Mouse (Mus musculus) ovary, postnatal 36 days (tissue): ENCODE results near the gene Trim12a.
A peak's percentile ranks its signal among the peaks of the same experiment; 100 is the strongest.
"Not testable (repeated sequence)": the region's sequence is repeated elsewhere in the genome, so short reads cannot be mapped to it uniquely, and the experiment has no call there.

Experiments used
- DNase-seq: peaks from one replicate; pipeline ENCODE4 v3.0.0; 2022; ENCODE audit warnings: low spot score, mixed read lengths

Gene Trim12a

DNA sequence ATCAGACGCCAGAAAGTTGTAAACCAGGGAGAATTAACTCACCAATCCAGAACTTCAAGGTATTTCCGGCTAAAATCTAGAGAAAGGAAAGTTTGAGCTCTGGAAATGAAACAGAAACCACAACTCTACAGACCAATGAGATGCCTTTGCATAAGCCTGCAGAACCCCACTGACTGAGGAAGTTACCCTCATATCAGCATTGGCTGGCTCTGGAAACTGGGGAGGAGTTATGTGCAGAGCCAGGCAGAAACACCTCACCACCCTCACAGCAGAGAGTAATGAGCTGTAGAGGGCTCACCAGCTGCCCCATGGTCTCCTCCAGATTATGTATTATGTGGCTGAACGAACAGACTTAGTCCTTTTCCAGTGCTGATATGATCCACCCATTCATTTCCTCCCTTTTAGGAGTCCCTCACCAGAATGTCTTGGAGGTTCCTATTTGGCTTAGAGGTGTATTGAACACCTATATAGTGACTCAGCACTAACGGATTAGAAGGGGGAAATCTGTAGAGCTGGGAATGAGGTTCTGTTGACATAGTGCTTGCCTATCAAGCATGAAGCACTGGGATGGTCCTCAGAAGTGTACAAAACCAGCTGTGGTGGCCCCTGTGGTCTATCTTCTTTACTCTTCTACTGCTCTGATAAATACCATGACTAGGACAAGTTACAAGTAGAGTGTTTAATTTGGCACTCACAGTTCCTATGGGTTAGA is at the start of gene Trim12a:
Gene Trim12a, minus strand, starts transcription at position 98 of the 712 bp plus-strand sequence.
- DNase-seq, result not testable (repeated sequence)

DNA sequence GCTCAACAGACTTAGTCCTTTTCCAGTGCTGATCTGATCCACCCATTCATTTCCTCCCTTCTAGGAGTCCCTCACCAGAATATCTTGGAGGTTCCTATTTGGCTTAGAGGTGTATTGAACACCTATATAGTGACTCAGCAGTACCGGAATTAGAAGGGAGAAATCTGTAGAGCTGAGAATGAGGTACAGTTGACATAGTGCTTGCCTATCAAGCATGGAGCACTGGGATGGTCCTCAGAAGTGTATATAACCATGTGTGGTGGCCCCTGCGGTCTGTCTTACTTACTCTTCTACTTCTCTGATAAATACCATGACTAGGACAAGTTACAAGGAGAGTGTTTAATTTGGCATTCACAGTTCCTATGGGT is 38.3 kb upstream of the Trim12a start:
- no peak for DNase-seq

GRCm38 (mm10) chr7:104352717-104353599 is 37.7 kb upstream of the Trim12a start, which contains the start of gene Trim12c:
TSS of gene Trim12c (minus strand) at chr7:104353362.
- DNase-seq, result peak; percentile 54

GRCm38 (mm10) chr7:104348043-104348442 is 32.8 kb upstream of the Trim12a start:
- not testable (repeated sequence) for DNase-seq

DNA sequence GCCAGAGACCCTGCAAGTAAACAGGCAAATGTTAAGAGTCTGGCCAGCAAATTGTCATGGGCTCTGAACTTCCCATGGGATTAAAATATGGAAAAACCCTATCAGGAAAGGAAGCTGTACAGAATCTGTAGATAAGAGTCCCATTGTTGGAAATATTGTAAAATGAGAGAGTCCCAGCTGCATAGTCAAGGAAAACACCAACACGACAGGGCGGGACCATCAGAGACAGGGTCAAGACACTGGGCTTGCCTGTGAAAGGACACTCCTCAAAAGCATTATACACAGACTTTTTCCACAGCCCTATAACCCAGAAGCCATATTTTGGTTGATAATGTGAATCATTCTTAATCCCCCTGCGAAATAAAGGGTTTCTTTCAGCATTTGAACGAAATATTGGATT is 25.5 kb upstream of the Trim12a start:
- DNase-seq, result not testable (repeated sequence)

DNA sequence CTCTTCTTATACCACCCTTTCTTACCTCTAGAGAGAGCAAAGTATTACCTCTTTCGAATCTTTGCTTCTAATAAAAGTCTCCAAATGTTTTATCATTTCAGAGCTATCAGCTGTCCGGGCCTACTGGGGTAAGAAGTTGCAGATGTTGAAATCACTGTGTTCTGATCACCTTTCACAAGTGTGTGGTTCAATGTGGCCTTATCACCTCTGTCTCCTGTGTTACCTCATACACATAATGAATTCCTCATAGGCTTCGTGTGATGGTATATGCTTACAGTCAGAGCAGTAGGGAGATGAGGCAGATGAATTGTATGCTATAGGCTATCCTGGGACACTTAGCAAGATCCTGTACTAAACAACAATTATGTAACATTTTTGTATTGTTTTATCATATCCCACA is 20.3 kb upstream of the Trim12a start:
- DNase-seq, result not testable (repeated sequence)

GRCm38 (mm10) chr7:104329171-104329570 is 13.9 kb upstream of the Trim12a start, which contains the start of gene Trim34b:
TSS of gene Trim34b (plus strand) at chr7:104329471.
- not testable (repeated sequence) for DNase-seq

DNA sequence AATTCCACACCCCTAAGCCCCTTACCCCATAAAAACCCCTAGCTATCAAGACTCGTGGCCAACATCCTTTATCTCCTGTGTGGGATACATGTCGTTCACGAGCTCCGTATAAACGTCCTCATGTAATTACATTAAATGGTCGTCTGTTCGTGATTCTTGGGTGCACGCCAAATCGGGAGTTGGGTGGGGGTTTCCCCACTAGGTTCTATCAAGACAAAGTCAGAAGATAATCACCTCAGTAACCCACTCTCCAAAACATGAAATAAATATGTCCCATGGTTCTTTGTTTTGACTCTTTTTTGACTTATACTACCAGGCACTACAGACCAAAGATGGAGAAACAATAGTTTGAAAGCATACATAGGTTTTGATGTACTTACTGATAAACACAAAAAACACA is 6.8 kb upstream of the Trim12a start:
- DNase-seq, result no peak

DNA sequence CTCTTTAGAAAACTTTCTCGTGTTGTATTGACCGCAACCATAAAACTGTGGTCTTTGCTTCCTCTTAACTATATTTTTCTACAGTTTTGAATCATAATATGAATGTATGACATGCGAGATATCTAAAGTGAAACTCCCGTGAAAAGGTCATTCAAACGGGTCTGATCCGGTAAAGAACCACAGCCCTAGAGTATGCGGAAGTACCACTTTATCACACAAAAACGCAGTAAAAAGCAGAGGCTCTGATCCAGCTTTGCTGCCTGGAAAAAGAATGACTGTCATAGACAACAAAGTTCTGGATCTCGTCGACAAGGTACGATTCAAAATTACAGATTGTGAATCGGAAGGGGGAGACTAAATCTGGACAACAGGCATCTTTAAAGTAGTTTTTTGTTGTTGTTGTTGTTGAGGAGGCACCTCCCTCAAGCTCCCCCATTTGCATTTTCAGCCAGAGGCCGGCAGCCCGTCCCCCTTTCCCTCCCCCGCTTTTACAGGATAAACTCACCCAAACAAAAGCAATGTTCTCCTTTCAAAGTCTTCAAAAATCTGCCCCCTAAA is 391 bp downstream of the Trim12a start:
- DNase-seq, result peak; percentile 5

- DNase-seq, result no peak
Observed at GRCm38 (mm10) chr7:104291638-104292400, 23.4 kb downstream of the Trim12a start.

DNA sequence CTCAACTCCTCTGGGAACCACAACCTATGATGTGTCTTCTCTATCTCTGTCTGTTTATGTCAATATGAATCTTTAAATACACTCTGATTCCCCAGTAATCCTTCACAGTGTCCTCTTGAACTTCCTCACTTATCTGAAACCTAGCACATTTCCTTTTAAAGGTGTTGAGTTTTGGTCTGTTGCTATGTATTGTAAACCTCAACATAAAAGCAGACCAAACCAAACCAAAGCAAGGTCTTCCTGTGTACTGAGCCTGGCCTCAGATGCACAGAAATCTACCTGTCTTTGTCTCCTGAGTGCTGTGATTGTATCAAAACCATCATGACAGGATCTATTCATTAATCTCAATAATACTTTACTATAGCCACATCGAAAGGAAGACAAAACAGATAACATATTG is 24.6 kb downstream of the Trim12a start:
- DNase-seq, result no peak

DNA sequence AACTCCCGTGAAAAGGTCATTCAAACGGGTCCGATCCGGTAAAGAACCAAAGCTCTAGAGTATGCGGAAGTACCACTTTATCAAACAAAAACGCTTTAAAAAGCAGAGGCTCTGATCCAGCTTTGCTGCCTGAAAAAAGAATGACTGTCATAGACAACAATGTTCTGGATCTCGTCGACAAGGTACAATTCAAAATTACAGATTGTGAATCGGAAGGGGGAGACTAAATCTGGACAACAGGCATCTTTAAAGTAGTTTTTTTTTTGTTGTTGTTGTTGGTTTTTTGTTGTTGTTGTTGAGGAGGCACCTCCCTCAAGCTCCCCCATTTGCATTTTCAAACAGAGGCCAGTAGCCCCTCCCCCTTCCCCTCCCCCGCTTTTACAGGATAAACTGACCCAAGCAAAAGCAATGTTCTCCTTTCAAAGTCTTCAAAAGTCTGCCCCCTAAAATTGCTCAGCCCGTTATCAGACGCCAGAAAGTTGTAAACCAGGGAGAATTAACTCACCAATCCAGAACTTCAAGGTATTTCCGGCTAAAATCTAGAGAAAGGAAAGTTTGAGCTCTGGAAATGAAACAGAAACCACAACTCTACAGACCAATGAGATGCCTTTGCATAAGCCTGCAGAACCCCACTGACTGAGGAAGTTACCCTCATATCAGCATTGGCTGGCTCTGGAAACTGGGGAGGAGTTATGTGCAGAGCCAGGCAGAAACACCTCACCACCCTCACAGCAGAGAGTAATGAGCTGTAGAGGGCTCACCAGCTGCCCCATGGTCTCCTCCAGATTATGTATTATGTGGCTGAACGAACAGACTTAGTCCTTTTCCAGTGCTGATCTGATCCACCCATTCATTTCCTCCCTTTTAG is 27.5 kb downstream of the Trim12a start, which contains the start of gene Trim5:
Gene Trim5, minus strand, starts transcription at position 519 of the 868 bp plus-strand sequence.
- not testable (repeated sequence) for DNase-seq

DNA sequence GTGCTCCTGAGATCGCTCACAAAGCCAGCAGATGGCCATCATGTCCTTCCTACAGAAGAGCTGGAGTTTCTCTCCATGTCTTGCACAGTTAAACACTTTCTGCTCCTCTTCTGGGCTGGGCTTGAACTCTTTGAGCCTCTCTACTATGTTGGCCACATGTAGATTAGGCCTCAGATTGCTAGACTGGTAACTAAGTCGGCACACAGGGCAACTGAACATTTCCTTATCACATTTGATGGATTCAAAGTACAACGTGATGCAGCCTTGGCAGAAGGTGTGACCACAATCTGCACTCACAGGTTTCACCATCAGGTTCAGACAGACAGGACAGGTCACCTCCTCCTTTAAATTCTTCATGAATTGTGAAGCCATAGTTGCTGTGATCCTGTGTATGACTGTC is 35.9 kb downstream of the Trim12a start:
- not testable (repeated sequence) for DNase-seq

GRCm38 (mm10) chr7:104265335-104265734 is 49.9 kb downstream of the Trim12a start:
- DNase-seq, result not testable (repeated sequence)

DNA sequence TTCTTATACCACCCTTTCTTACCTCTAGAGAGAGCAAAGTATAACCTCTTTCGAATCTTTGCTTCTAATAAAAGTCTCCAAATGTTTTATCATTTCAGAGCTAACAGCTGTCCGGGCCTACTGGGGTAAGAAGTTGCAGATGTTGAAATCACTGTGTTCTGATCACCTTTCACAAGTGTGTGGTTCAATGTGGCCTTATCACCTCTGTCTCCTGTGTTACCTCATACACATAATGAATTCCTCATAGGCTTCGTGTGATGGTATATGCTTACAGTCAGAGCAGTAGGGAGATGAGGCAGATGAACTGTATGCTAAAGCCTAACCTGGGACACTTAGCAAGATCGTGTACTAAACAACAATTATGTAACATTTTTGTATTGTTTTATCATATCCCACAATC is 54.9 kb downstream of the Trim12a start:
- not testable (repeated sequence) for DNase-seq
